Mouse (Mus musculus): ENCODE measurements around the gene Ank3.

Ank3 gene

GRCm38 (mm10) chr10:69414888-69415287, 16.3 kb downstream of the Ank3 start:
- no peak for DNase-seq (ENCODE audit: low read depth)

GRCm38 (mm10) chr10:69418716-69419115, 20.1 kb downstream of the Ank3 start:
- DNase-seq (ENCODE audit: low read depth): no peak

DNA sequence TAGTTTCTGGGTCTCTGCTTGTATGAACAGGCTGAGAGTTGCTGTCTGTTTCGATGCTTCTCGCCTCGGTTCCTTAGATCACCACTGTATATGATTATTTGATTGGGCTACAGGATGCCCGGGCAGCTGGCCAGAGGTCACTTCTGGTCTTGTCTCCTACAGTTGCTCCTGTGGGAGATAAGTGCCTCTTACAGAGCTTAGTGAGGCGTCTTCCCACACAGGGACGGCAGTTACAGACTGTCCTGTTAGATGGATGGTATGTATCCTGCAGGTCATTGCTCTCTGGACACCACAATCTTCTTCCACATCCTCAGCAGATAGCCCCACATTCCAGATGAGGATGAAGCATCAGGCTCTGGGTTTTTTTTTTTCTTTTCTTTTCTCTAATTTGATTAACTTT, 21.7 kb downstream of the Ank3 start:
- no peak for DNase-seq (ENCODE audit: low read depth)

GRCm38 (mm10) chr10:69424051-69424450, 25.5 kb downstream of the Ank3 start:
- no peak for DNase-seq (ENCODE audit: low read depth)

DNA sequence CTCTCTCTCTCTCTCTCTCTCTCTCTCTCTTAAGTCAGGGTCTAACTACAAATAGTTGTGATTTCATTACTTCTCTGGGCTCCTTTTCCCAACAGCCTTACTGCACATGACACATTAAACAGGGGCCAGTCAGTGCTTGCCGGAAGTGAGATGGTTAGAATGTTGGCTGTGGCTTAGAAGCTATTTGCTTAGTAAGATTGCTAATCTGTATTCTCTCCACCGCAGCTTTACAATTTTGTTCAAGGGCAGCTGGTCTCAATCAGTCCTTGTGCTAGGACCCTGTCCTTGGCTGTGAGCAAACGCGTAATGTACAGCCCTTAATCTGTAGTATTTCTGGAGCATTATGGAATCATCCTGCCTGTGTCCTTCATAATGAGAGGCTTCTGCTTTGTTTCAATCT, 31.6 kb downstream of the Ank3 start:
- DNase-seq (ENCODE audit: low read depth): no peak

GRCm38 (mm10) chr10:69431101-69431500, 32.5 kb downstream of the Ank3 start:
- no peak for DNase-seq (ENCODE audit: low read depth)

DNA sequence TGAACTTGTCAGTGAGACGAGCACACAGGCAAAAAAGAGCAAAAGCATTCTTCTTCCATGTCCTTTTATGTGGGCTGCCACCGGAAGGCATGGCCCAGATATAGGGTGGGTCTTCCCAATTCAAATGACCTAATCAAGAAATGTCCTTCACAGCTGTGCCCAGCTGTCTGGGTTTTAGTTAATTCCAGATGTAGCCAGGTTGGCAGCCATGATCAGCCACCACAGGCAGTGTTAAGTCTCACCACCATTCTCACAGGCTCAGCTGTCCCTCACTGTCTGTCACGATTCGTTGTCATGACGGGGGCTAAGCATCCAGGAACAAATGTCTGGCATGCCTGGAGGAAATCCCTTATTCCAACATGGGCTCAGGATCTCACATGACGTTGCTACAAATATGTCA, 36.6 kb downstream of the Ank3 start:
- no peak for DNase-seq (ENCODE audit: low read depth)

DNA sequence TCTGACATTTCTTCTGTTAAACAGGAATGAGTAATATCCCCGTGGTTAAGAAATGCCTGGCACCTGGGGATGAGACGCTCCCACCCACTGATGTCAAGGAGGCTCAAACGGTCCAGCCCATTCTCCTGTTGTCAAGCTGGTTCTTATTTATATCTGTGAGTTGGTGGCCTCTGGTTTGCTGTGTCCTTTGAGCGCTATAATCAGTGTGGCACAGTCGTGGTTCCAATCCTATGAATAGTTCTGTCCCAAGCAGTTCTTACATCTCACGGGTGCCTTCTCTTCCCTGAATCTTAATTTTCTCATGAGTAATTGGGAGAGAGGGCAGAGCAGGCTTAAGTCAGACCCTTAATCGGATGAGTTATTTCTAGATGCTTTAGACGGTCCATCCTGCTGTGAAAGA, 40.9 kb downstream of the Ank3 start:
- no peak for DNase-seq (ENCODE audit: low read depth)

- DNase-seq (ENCODE audit: low read depth): no peak
These were observed 46.0 kb downstream of the Ank3 start for GRCm38 (mm10) chr10:69444546-69444945.

GRCm38 (mm10) chr10:69445951-69446350, 47.4 kb downstream of the Ank3 start:
- DNase-seq (ENCODE audit: low read depth): no peak

GRCm38 (mm10) chr10:69446566-69446965, 48.0 kb downstream of the Ank3 start:
- no peak for DNase-seq (ENCODE audit: low read depth)

DNA sequence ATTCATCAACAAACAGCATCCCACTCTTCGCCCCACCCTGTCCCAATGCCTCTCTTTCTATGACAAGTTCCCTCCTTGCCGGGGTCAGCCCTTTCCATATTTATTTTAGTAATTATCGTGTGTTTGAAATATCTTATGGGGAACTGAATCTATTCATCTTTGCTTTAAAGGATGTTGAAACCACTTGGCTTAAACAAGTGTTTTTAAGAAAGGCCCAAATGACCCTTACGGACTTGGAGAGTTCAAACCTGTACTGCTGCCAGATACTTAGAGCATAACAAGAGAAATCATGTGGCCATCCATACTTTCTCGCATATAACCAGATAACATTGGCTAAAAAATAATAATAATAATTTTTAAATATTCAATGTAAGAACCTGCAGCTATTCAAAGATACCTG, 48.7 kb downstream of the Ank3 start:
- no peak for DNase-seq (ENCODE audit: low read depth)

GRCm38 (mm10) chr10:69448174-69448573, 49.6 kb downstream of the Ank3 start:
- no peak for DNase-seq (ENCODE audit: low read depth)

DNA sequence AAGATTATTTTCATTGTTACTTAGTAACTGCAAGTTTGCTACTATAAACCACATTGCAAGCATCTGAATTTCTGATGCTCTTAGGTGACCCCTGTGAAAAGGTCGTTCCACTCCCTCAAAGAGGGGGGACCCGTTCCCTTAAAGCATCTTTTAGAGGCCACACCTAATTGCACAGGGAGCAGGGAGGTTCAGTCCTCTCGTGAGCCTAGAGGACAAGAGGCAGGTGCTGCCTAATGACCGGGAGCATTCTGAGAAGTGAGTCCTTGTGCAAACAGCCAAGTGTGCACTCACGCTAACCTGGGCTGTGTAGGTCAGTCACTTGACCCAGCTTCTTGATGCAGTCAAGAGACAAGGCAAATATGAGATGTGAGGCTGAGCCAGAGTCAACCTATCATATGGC, 52.4 kb downstream of the Ank3 start:
- DNase-seq (ENCODE audit: low read depth): no peak

- DNase-seq (ENCODE audit: low read depth): peak; percentile 7
These were observed 53.8 kb downstream of the Ank3 start for GRCm38 (mm10) chr10:69452180-69452977.

DNA sequence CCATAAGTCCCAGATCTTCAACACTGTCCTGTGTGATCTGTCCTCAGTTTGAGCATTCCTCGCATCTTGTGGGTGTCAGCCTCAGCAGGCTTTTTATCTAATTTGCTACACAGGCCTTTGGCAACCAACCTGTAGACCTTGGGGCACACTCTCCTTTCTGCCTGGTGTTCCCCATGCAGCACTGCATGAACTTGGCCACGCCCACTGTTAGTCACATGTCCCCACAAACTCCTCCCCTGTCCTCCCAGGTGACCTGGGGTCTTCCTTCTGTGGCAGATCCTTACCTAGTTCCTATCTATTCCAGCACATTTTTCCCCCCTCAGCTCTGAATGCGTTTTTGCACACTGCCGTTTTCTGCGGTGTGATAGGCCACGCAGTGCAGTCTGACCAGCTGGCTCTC, 55.0 kb downstream of the Ank3 start:
- no peak for DNase-seq (ENCODE audit: low read depth)

DNA sequence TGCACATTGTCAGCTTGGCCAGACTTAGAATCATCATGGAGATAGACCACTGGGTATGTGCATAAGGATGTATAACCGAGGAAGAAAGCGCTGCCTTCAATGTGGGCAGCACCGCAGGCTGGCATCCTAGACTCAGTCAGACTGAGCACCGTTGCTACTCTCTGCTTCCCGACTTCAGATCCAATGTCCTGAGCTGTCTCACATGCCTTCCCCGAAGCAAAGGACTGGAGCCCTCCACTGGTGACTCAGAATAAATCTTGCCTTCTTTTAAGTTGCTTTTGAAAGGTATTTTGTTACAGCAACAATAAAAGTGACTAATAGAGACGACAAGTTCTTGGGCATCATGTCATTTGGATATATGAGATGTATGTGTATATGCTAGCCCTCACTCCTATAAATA, 55.9 kb downstream of the Ank3 start:
- DNase-seq (ENCODE audit: low read depth): no peak

GRCm38 (mm10) chr10:69464826-69465225, 66.3 kb downstream of the Ank3 start:
- no peak for DNase-seq (ENCODE audit: low read depth)

DNA sequence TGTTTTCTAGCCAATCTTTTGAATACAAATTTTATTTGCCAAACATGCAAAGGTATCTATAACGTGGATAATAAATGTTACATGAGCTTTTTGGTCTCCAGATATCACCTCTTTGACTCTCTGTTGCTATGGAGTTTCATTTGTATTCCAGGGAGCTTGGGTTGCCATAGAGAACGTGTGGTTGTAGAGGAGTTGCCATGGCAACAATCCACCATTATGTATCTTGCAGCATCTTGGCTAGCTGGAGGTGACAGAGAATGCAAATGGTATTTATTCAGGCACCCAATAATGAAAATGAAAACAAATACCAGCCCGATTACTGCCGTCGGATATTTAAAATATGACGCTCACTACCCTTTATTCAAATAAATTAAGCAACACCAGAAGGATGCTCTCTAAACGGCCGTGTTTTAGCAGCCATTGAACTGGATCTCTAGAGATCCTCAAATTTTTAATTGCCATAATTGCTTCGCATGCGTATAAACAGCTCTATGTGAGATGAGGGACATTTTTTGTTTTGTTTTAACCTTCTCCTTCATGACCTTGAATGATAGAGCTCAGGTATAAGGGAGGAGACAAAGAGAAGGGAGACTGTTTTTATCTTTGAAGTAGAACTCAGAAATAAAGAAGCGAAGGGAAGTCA, 67.1 kb downstream of the Ank3 start:
- no peak for DNase-seq (ENCODE audit: low read depth)

GRCm38 (mm10) chr10:69466201-69466585, 67.6 kb downstream of the Ank3 start:
- DNase-seq (ENCODE audit: low read depth): no peak

DNA sequence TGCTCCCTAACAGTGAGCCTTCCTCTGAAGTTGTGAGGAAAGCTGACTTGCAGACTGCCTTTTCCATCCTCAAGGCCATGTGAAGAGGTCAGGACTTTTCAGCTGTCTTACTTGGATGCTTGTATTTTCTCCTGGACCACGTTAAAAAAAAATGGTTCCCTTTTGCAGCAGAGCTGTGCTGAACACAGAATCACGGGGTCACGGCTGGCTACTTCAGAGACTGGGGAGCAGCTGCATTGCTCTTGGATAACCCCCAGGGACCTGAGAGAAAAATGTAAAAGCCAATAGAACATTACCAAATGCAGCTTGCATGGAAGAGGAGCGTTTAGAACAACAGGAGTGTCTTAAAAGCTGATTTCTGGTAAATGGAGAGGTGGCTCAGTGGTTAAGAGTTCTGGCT, 68.0 kb downstream of the Ank3 start:
- DNase-seq (ENCODE audit: low read depth): no peak

GRCm38 (mm10) chr10:69467182-69467581, 68.6 kb downstream of the Ank3 start:
- DNase-seq (ENCODE audit: low read depth): no peak

GRCm38 (mm10) chr10:69471841-69472240, 73.3 kb downstream of the Ank3 start:
- no peak for DNase-seq (ENCODE audit: low read depth)

DNA sequence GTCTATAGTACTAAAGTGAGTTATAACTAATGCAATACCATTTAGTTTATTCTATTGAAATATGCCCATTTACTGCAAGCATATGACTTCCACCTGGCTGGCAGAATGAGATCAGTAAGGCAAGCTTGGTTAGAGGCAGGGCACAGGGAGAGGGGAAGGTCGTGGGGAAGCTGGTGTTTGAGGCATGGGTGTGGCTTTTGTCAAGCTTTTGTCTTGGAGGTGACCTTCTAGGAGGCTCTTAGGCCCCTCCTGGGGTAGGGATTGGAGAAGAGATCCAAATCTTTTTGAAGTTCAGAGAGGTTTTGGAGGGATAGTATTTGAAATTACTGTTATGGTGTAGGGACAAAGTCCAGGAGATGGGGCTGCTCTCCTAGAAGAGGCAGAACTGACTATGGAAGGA, 78.3 kb downstream of the Ank3 start:
- no peak for DNase-seq (ENCODE audit: low read depth)

Data from naive thymus-derived CD4-positive, alpha-beta T cell, adult 2 months (primary cell).